Mouse (Mus musculus) heart, embryonic 13.5 days (tissue): ENCODE measurements at regions not wholly inside any gene's neighbourhood (a gene's known extent, or its start where the extent isn't known, plus 50 kb on each side); places are given as distances from the start of the nearest gene placed in this dataset.

ENCODE experiments used
- ATAC-seq: fragments of 200-750 bp; cut with Nextera tagmentation; 2 replicates; pipeline ENCODE4 v1.8.0; 2017; ENCODE audit warnings: moderate TSS enrichment; ENCODE audit not compliant: insufficient number of reproducible peaks, low FRiP score, low TSS enrichment; ENCODE audit errors: extremely low read depth
- H3K27ac ChIP-seq: fragments of 300-500 bp; sonication (generic); replicated peaks from 2 replicates; pipeline ENCODE4 v1.5.1; 2015; ENCODE audit warnings: moderate library complexity, mild to moderate bottlenecking, inconsistent platforms
- H3K27me3 ChIP-seq: fragments of 300-500 bp; sonication (generic); replicated peaks from 2 replicates; pipeline ENCODE4 v1.6.1; 2015; ENCODE audit warnings: mild to moderate bottlenecking, inconsistent platforms
- H3K36me3 ChIP-seq: fragments of 300-500 bp; sonication (generic); 2 replicates; pipeline ENCODE4 v1.6.1; 2015; ENCODE audit warnings: mild to moderate bottlenecking, inconsistent platforms
- H3K4me1 ChIP-seq: fragments of 300-500 bp; sonication (generic); 2 replicates; pipeline ENCODE4 v1.6.1; 2015; ENCODE audit warnings: inconsistent platforms
- H3K4me2 ChIP-seq: fragments of 300-500 bp; sonication (generic); 2 replicates; pipeline ENCODE4 v1.6.1; 2015; ENCODE audit warnings: inconsistent platforms, mild to moderate bottlenecking, moderate library complexity
- H3K4me3 ChIP-seq: fragments of 300-500 bp; sonication (generic); 2 replicates; pipeline ENCODE4 v1.5.1; 2015; ENCODE audit warnings: moderate library complexity, mild to moderate bottlenecking, inconsistent platforms
- H3K9ac ChIP-seq: fragments of 300-500 bp; sonication (generic); 2 replicates; pipeline ENCODE4 v1.6.1; 2015; ENCODE audit warnings: inconsistent platforms, mild to moderate bottlenecking, moderate library complexity
- H3K9me3 ChIP-seq: fragments of 300-500 bp; sonication (generic); 2 replicates; pipeline ENCODE4 v1.6.1; 2016; ENCODE audit warnings: inconsistent platforms
- WGBS: fragments of 180-500 bp; shearing (Covaris S2); methylation state at CpG from one replicate; pipeline ENCODE4 v1.1.7; 2015; ENCODE audit warnings: mixed read lengths; 5-methylcytosine and 5-hydroxymethylcytosine counted together

- 0 out of 2 replicates have a peak overlapping the region, but pooled peaks have one; percentile 38 for H3K9ac ChIP-seq
These were observed 509.0 kb upstream of the Map3k7 start for GRCm38 (mm10) chr4:31454898-31455297.

GRCm38 (mm10) chr4:31455466-31455865, 508.4 kb upstream of the Map3k7 start:
- Histone ChIP-seq H3K9ac (peak overlapping the region; percentile 60; the same call in 1 of the 2 replicates), H3K4me3 (peak overlapping the region; percentile 16), H3K4me1 (peaks cover 26% of the 10 kb centered on the region), H3K9me3 (no peaks in the 10 kb centered on the region), H3K27ac (peak overlapping the region; percentile 86), H3K36me3 (no peaks in the 10 kb centered on the region), H3K27me3 (no peaks in the 10 kb centered on the region), H3K4me2 (peak overlapping the region; percentile 62)
- no peak for ATAC-seq
- WGBS = 17% methylated on average over 4 of the region's 4 CpGs

More at GRCm38 (mm10) chr4:31454898-31455297, 509.0 kb upstream of the Map3k7 start:
- no peaks in the 10 kb centered on the region for H3K27me3 ChIP-seq
- H3K9me3 ChIP-seq = no peaks in the 10 kb centered on the region
- H3K4me1 ChIP-seq = peaks cover 26% of the 10 kb centered on the region
- WGBS = 28% methylated on average over 7 of the region's 7 CpGs
- ATAC-seq = no peak
- no peaks in the 10 kb centered on the region for H3K36me3 ChIP-seq
- peak overlapping the region; percentile 24 for H3K4me3 ChIP-seq
- peak overlapping the region; percentile 62 for H3K4me2 ChIP-seq
- peak overlapping the region; percentile 77 for H3K27ac ChIP-seq

- no peaks in the 10 kb centered on the region for H3K27me3 ChIP-seq
- peaks cover 20% of the 10 kb centered on the region for H3K4me1 ChIP-seq
- H3K9me3 ChIP-seq = no peaks in the 10 kb centered on the region
- no peak overlapping the region for H3K27ac ChIP-seq
- H3K4me3 ChIP-seq = no peak overlapping the region
- H3K9ac ChIP-seq = no peak overlapping the region
- ATAC-seq = no peak
- H3K36me3 ChIP-seq = no peaks in the 10 kb centered on the region
- no peak overlapping the region for H3K4me2 ChIP-seq
- WGBS = 70% methylated on average over 4 of the region's 4 CpGs
These were observed 501.4 kb upstream of the Map3k7 start for GRCm38 (mm10) chr4:31462456-31462855.

DNA sequence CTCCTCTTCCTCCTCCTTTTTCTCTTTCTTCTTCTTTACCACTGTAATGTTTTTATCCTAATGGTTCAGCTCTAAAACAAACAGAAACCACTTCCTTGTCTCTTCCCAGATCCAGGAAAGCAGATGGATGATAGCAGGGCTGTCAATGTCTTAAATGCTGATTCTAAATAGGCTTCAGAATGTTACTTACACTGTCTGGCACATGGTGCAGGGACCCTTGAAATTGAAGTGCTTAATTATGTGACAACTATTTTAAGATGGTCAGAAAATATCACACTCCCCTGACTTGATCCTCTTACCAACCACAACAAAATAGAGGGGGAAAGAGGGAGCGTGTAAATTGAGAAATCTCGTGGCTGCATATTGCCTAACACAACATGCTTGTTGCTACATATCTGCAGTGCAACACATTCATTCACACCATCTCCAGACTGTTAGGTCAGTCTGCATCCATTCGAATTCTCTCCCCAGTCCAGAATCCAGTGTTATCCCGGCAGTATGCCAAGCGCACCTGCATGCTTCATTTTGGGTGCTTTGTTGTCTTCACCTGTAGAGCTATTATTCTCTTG, 500.7 kb upstream of the Map3k7 start:
- no peaks in the 10 kb centered on the region for H3K36me3 ChIP-seq
- H3K4me2 ChIP-seq = no peak overlapping the region
- no peak overlapping the region for H3K27ac ChIP-seq
- H3K9ac ChIP-seq = no peak overlapping the region
- no peaks in the 10 kb centered on the region for H3K27me3 ChIP-seq
- H3K4me3 ChIP-seq = no peak overlapping the region
- ATAC-seq = no peak
- 73% methylated on average over 5 of the region's 5 CpGs for WGBS
- no peaks in the 10 kb centered on the region for H3K9me3 ChIP-seq
- peaks cover 17% of the 10 kb centered on the region for H3K4me1 ChIP-seq

DNA sequence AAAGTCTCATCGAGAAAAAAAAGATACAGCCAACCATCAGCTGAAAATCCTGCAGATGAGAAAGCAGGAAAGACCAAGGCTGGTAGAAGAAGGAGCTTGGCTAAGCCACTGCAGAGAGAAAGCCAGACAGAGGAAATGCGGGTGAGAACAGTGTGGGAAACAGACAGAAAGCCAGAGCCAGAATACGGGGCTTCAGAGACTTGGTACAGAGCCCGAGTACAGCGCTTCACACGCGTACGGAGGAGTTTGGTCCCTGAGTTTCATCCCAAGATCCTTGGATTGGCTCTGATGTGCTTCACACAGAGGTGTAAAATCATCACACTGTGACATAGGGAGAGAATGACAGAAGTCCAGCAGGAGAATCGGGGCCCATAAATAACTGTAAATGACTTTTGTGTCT, 495.6 kb upstream of the Map3k7 start:
- no peaks in the 10 kb centered on the region for H3K36me3 ChIP-seq
- H3K4me3 ChIP-seq = no peak overlapping the region
- H3K27me3 ChIP-seq = no peaks in the 10 kb centered on the region
- H3K27ac ChIP-seq = peak overlapping the region; percentile 78
- no peak overlapping the region for H3K9ac ChIP-seq
- H3K4me2 ChIP-seq = no peak overlapping the region
- 75% methylated on average over 9 of the region's 9 CpGs for WGBS
- H3K4me1 ChIP-seq = peaks cover 24% of the 10 kb centered on the region
- H3K9me3 ChIP-seq = no peaks in the 10 kb centered on the region
- no peak for ATAC-seq

DNA sequence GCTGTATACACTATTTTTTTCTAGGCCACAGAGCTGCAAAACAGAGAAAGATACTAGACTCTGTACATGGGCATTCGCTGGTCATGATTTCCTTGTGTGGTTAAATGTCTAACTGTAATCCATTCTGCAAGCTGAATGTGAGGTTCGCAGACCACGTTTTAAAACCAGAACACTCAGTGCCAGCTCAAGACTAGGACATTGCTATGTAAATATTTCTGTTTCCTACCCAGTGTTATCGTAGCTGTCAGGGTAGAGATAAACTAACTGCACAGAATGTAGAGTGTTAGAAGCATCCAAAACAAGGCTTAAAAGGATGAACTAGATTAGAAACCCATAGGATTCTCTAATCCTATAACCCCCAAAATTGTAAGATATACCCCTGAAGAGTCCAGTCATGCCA, 494.1 kb upstream of the Map3k7 start:
- Histone ChIP-seq H3K27me3 (no peaks in the 10 kb centered on the region), H3K4me2 (no peak overlapping the region), H3K36me3 (no peaks in the 10 kb centered on the region), H3K9me3 (no peaks in the 10 kb centered on the region), H3K27ac (peak overlapping the region; percentile 78), H3K4me3 (no peak overlapping the region), H3K9ac (0 out of 2 replicates have a peak overlapping the region, but pooled peaks have one; percentile 14), H3K4me1 (peaks cover 23% of the 10 kb centered on the region)
- no peak for ATAC-seq
- WGBS = 19% methylated on average over 4 of the region's 4 CpGs

DNA sequence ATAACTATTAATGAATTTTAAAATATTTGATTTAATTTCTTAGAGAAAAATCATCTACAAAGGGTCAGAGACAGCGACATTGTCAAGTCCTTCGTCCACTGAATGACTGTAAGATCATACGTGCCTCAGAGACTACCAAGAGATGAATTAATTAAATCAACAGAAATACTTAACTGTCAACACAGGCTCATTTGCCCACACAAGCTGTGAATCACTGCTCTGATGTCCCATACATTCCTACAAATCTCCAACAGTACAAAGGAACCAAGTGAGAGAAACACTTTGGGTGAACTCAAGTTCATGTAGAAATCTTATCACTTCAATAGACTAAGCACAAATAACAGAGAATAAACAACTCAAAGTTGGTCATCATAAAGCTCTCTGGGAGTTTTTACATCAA, 471.4 kb upstream of the Map3k7 start:
- no peak overlapping the region for H3K9ac ChIP-seq
- 77% methylated on average over 3 of the region's 3 CpGs for WGBS
- H3K4me2 ChIP-seq = no peak overlapping the region
- no peaks in the 10 kb centered on the region for H3K4me1 ChIP-seq
- H3K4me3 ChIP-seq = no peak overlapping the region
- no peak for ATAC-seq
- no peaks in the 10 kb centered on the region for H3K9me3 ChIP-seq
- no peaks in the 10 kb centered on the region for H3K27me3 ChIP-seq
- no peaks in the 10 kb centered on the region for H3K36me3 ChIP-seq
- H3K27ac ChIP-seq = no peak overlapping the region

DNA sequence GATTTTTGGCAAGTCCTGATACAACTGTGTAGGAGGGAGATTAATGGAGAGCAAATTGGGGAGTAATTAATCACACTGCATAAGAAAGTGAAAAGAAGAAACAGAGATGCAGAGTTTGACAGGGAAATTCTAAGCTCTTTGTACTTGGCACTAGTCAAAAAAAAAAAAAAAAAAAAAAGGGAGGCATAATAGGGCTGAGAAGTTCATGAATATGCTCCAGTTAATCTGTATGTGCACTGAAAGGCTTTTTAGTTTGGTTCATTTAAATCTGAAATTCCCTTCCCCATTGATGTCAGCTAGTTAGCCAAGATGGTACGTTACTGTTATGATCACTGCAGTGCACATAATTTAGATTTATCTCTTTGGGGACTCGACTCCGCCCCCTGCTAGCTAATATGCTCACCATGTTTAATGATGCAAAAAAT, 470.8 kb upstream of the Map3k7 start:
- Histone ChIP-seq H3K27me3 (no peaks in the 10 kb centered on the region), H3K9ac (no peak overlapping the region), H3K4me1 (no peaks in the 10 kb centered on the region), H3K4me2 (no peak overlapping the region), H3K4me3 (no peak overlapping the region), H3K36me3 (no peaks in the 10 kb centered on the region), H3K27ac (no peak overlapping the region), H3K9me3 (no peaks in the 10 kb centered on the region)
- ATAC-seq = no peak
- 72% methylated on average over 3 of the region's 3 CpGs for WGBS

- no peak overlapping the region for H3K27ac ChIP-seq
- 80% methylated on average over 2 of the region's 2 CpGs for WGBS
- no peaks in the 10 kb centered on the region for H3K4me1 ChIP-seq
- no peak overlapping the region for H3K9ac ChIP-seq
- H3K27me3 ChIP-seq = no peaks in the 10 kb centered on the region
- no peak for ATAC-seq
- H3K4me2 ChIP-seq = no peak overlapping the region
- H3K4me3 ChIP-seq = no peak overlapping the region
- no peaks in the 10 kb centered on the region for H3K9me3 ChIP-seq
- no peaks in the 10 kb centered on the region for H3K36me3 ChIP-seq
These were observed 464.0 kb upstream of the Map3k7 start for GRCm38 (mm10) chr4:31499888-31500287.

GRCm38 (mm10) chr4:31500432-31500831, 463.5 kb upstream of the Map3k7 start:
- Histone ChIP-seq H3K9me3 (no peaks in the 10 kb centered on the region), H3K4me3 (no peak overlapping the region), H3K4me1 (no peaks in the 10 kb centered on the region), H3K36me3 (no peaks in the 10 kb centered on the region), H3K4me2 (no peak overlapping the region), H3K9ac (no peak overlapping the region), H3K27ac (no peak overlapping the region), H3K27me3 (no peaks in the 10 kb centered on the region)
- no peak for ATAC-seq
- 72% methylated on average over 4 of the region's 4 CpGs for WGBS

GRCm38 (mm10) chr4:31525638-31526207, 438.2 kb upstream of the Map3k7 start:
- Histone ChIP-seq H3K4me3 (no peak overlapping the region), H3K27ac (no peak overlapping the region), H3K36me3 (no peaks in the 10 kb centered on the region), H3K4me1 (peaks cover 2% of the 10 kb centered on the region; the same call in 1 of the 2 replicates), H3K27me3 (no peaks in the 10 kb centered on the region), H3K9ac (no peak overlapping the region), H3K9me3 (no peaks in the 10 kb centered on the region), H3K4me2 (no peak overlapping the region)
- 55% methylated on average over 4 of the region's 4 CpGs for WGBS
- no peak for ATAC-seq

DNA sequence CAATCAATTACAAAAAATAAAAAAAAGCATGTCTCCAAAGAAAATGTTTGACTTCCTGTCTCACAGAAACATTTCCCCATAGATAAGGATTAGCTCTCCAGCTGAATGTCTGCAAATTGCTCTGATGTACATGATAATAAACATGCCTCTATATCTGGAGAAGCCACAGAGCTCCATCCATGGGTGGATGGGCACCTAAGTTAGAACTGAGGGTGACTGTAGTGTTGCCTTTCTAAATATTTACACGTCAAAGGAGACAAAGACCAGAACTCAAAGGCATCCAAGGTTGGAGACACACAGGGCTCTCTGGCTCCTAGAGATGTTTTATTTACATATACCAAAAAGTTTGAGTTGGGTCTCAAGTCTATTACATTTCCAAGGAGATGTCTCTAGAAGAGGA, 427.1 kb upstream of the Map3k7 start:
- H3K4me1 ChIP-seq = 0 out of 2 replicates have a peak, but pooled peaks cover 7% of the 10 kb centered on the region
- no peak for ATAC-seq

More for the DNA sequence above, 427.1 kb upstream of the Map3k7 start:
- Histone ChIP-seq H3K9ac (no peak overlapping the region), H3K4me2 (no peak overlapping the region), H3K27me3 (no peaks in the 10 kb centered on the region), H3K9me3 (no peaks in the 10 kb centered on the region), H3K27ac (no peak overlapping the region), H3K4me3 (no peak overlapping the region), H3K36me3 (no peaks in the 10 kb centered on the region)
- WGBS = 51% methylated on average over 1 of the region's 1 CpGs
